Mouse (Mus musculus) lung, embryonic 15.5 days (tissue): ENCODE measurements around the gene Serpina5. TPM values are rescaled to one million over a fixed set of nuclear protein-coding genes. Genes with fewer than 3 reads are reported as not detected.

Experiments
- polyA plus RNA-seq: library from polyadenylated mRNA; unstranded; fragments of >200 nt; fragmentation: Nextera tagmentation; extraction: Ambion mirVana; gene quantifications from 2 replicates; pipeline ENCODE4 v1.2.1, GENCODE M21; 2015

The Serpina5 gene
- polyA plus RNA-seq, 1 experiment from 2014 or later, result 0.06 TPM

Other genes starting within 250 kb of the Serpina5 start
- 0.51 and 4.1 TPM in 2 replicates for gene Serpina1a, start 237.6 kb upstream of the Serpina5 start, polyA plus RNA-seq
- gene Serpina1c, start 196.2 kb upstream of the Serpina5 start, polyA plus RNA-seq, result 0.36 and 1.8 TPM in 2 replicates
- gene Serpina1e, start 142.1 kb upstream of the Serpina5 start, polyA plus RNA-seq, result 0.40 and 1.1 TPM in 2 replicates
- not detected in 2 replicates for gene Serpina11, start 111.2 kb upstream of the Serpina5 start, polyA plus RNA-seq
- gene Serpina9, start 87.4 kb upstream of the Serpina5 start, polyA plus RNA-seq, result 0.24 and 0.32 TPM in 2 replicates
- not detected in 2 replicates for gene Serpina12, start 56.7 kb upstream of the Serpina5 start, polyA plus RNA-seq
- gene Serpina3a, start 11.6 kb downstream of the Serpina5 start, polyA plus RNA-seq, result not detected in 2 replicates
- not detected in 2 replicates for gene Serpina3b, start 26.9 kb downstream of the Serpina5 start, polyA plus RNA-seq
- gene Serpina3c, start 52.8 kb downstream of the Serpina5 start, polyA plus RNA-seq, result 0.12 TPM in 1 of 2 replicates, not detected in the other
- gene Serpina3f, start 113.4 kb downstream of the Serpina5 start, polyA plus RNA-seq, result 0.15 TPM in 1 of 2 replicates, not detected in the other
- 1.6 and 4.4 TPM in 2 replicates for gene Serpina3g, start 135.1 kb downstream of the Serpina5 start, polyA plus RNA-seq
- 0.19 and 0.65 TPM in 2 replicates for gene Serpina3i, start 162.0 kb downstream of the Serpina5 start, polyA plus RNA-seq
- gene Serpina3j, start 213.4 kb downstream of the Serpina5 start, polyA plus RNA-seq, result 0.06 TPM in 1 of 2 replicates, not detected in the other
- not detected in 2 replicates for gene Serpina3k, start 237.4 kb downstream of the Serpina5 start, polyA plus RNA-seq
- gene Serpina3m, start 237.4 kb downstream of the Serpina5 start, polyA plus RNA-seq, result not detected in 2 replicates